Comparison of ENCODE assay signal across 10 mouse cellular contexts in genomic region chr1:193673236-193673830, GRCm38 (mm10).
A peak's percentile ranks its signal among the peaks of the same experiment; 100 is the strongest.
DNase-seq lines count a peak whose midpoint lies in the region; ATAC-seq and TF ChIP-seq lines count a peak whose summit lies in the region.
"Had no signal": no experiment of that assay in that cellular context is flagged by ENCODE, and none has a peak within 500 bp of the region (broad histone marks: within the 10 kb centered on the region; RNA-seq: fewer than 3 reads in every experiment).

No protein-coding gene starts in this region.

- no peak overlapping the region for H3K27ac ChIP-seq in cortical plate, adult 2 months (ENCODE audit: insufficient read depth, low read length)
- no peak overlapping the region for H3K27ac ChIP-seq in hindbrain, embryonic 13.5 days
- no peak overlapping the region for H3K27ac ChIP-seq in limb, embryonic 14.5 days (replicated peaks; ENCODE audit: low read depth, low read length)
- H3K27ac ChIP-seq: embryonic facial prominence, embryonic 12.5 days; lung, embryonic 15.5 days had no signal

- peaks cover 6% of the 10 kb centered on the region for H3K9me3 ChIP-seq in hindbrain, embryonic 13.5 days
- no peaks in the 10 kb centered on the region for H3K9me3 ChIP-seq in limb, embryonic 14.5 days (ENCODE audit: control insufficient read depth, low read length)
- H3K9me3 ChIP-seq: embryonic facial prominence, embryonic 12.5 days; lung, embryonic 15.5 days had no signal

- no peaks in the 10 kb centered on the region for H3K36me3 ChIP-seq in hindbrain, embryonic 13.5 days
- H3K36me3 ChIP-seq in limb, embryonic 14.5 days (ENCODE audit: control insufficient read depth, insufficient read depth, low read length), result no peaks in the 10 kb centered on the region
- H3K36me3 ChIP-seq: embryonic facial prominence, embryonic 12.5 days; lung, embryonic 15.5 days had no signal

- H3K27me3 ChIP-seq in hindbrain, embryonic 13.5 days, result no peaks in the 10 kb centered on the region
- no peaks in the 10 kb centered on the region for H3K27me3 ChIP-seq in limb, embryonic 14.5 days (ENCODE audit: control insufficient read depth, insufficient read depth, low read length)
- H3K27me3 ChIP-seq: embryonic facial prominence, embryonic 12.5 days; lung, embryonic 15.5 days had no signal

- WGBS in hindbrain, embryonic 13.5 days, result 49% methylated on average over 3 of the region's 3 CpGs
- WGBS in limb, embryonic 14.5 days, result 35% methylated on average over 3 of the region's 3 CpGs

- TF ChIP-seq POLR2A in cortical plate, adult 2 months (IDR thresholded peaks at IDR 0.05; ENCODE audit: extremely low read depth, insufficient read depth, low read length), result no peak
- TF ChIP-seq POLR2A in limb, embryonic 14.5 days (IDR thresholded peaks at IDR 0.05; ENCODE audit: borderline replicate concordance, extremely low read depth, insufficient read depth, insufficient read length), result no peak

- peak; percentile 40 for DNase-seq in layer of hippocampus, adult 11-12 months (ENCODE audit: low spot score)
- no peak for DNase-seq in layer of hippocampus, adult 9-10 months (ENCODE audit: low spot score)
- peak; percentile 22 for DNase-seq in WW6 (ENCODE audit: low read depth, low spot score)
- DNase-seq in limb, embryonic 14.5 days (ENCODE audit: low spot score), result peak; percentile 26
- DNase-seq in retina, postnatal 1 day, result peak; percentile 60
- DNase-seq in gastrocnemius, postnatal 25 days, result no peak

- no peak overlapping the region for H3K4me2 ChIP-seq in hindbrain, embryonic 13.5 days
- no peak overlapping the region for H3K4me2 ChIP-seq in limb, embryonic 14.5 days (replicated peaks; ENCODE audit: low read depth, low read length, severe bottlenecking)
- H3K4me2 ChIP-seq: embryonic facial prominence, embryonic 12.5 days; lung, embryonic 15.5 days had no signal

- H3K4me1 ChIP-seq in cortical plate, adult 2 months (ENCODE audit: control insufficient read depth, insufficient read depth, low read length), result peaks cover 5% of the 10 kb centered on the region; the same call in 1 of the 2 replicates
- peaks cover 33% of the 10 kb centered on the region for H3K4me1 ChIP-seq in hindbrain, embryonic 13.5 days (replicated peaks)
- no peaks in the 10 kb centered on the region for H3K4me1 ChIP-seq in limb, embryonic 14.5 days (ENCODE audit: control insufficient read depth, insufficient read depth, low read length)
- H3K4me1 ChIP-seq: embryonic facial prominence, embryonic 12.5 days; lung, embryonic 15.5 days had no signal

- no peak overlapping the region for H3K4me3 ChIP-seq in cortical plate, adult 2 months (ENCODE audit: insufficient read depth, low read length)
- no peak overlapping the region for H3K4me3 ChIP-seq in hindbrain, embryonic 13.5 days
- no peak overlapping the region for H3K4me3 ChIP-seq in limb, embryonic 14.5 days (replicated peaks; ENCODE audit: low read length)
- H3K4me3 ChIP-seq: embryonic facial prominence, embryonic 12.5 days; lung, embryonic 15.5 days had no signal

- TF ChIP-seq CTCF in cortical plate, adult 2 months (IDR thresholded peaks at IDR 0.05; ENCODE audit: extremely low read depth, insufficient read depth, low read length), result peak; percentile 35; the same call in 1 of the 2 replicates

- ATAC-seq in hindbrain, embryonic 13.5 days (ENCODE audit: low FRiP score), result 0 out of 2 replicates have a peak, but pooled peaks have one; percentile 35
- ATAC-seq in limb, embryonic 14.5 days (ENCODE audit: low FRiP score, low read depth), result no peak

- H3K9ac ChIP-seq in hindbrain, embryonic 13.5 days, result no peak overlapping the region
- H3K9ac ChIP-seq in limb, embryonic 14.5 days (ENCODE audit: low read depth, low read length, severe bottlenecking), result no peak overlapping the region
- H3K9ac ChIP-seq: embryonic facial prominence, embryonic 12.5 days; lung, embryonic 15.5 days had no signal

Comparison
In these comparisons a context has a peak if more than half of its experiments do, and no peak if none do; other contexts are left out.
1. DNase-seq: peak in layer of hippocampus, adult 11-12 months (single experiment), WW6 (single experiment), limb, embryonic 14.5 days (single experiment) and retina, postnatal 1 day (single experiment); none in layer of hippocampus, adult 9-10 months (single experiment) and gastrocnemius, postnatal 25 days (single experiment).